Mouse (Mus musculus) heart, embryonic 14.5 days (tissue): ENCODE results near the gene Nol4l. TPM values are rescaled to one million over a fixed set of nuclear protein-coding genes. Genes with fewer than 3 reads are reported as not detected.

Experiments
- ATAC-seq: fragments of 200-750 bp; cut with Nextera tagmentation; 2 replicates; pipeline ENCODE4 v1.8.0; 2017; ENCODE audit warnings: low read depth, moderate TSS enrichment; ENCODE audit not compliant: insufficient number of reproducible peaks, insufficient read depth, low FRiP score
- H3K27ac ChIP-seq, 2 experiments: fragments of 200-500 bp in 1 of 2; fragments of 300-500 bp in 1 of 2; sonication (generic) in 1 of 2; replicated peaks in 1 of 2; 2 replicates each; pipeline ENCODE4 v1.5.1; 2012 to 2014; ENCODE audit warnings: low read depth in 2 of 2, low read length in 2 of 2, control low read depth in 1 of 2, mild to moderate bottlenecking in 1 of 2, mixed read lengths in 1 of 2; ENCODE audit not compliant: control insufficient read depth in 1 of 2, insufficient read depth in 1 of 2
- H3K27me3 ChIP-seq: fragments of 300-500 bp; sonication (generic); 2 replicates; pipeline ENCODE4 v1.6.1; 2014; ENCODE audit warnings: mild to moderate bottlenecking, low read length, control low read depth; ENCODE audit not compliant: control insufficient read depth, insufficient read depth
- H3K36me3 ChIP-seq: fragments of 300-500 bp; sonication (generic); 2 replicates; pipeline ENCODE4 v1.6.1; 2014; ENCODE audit warnings: mild to moderate bottlenecking, control low read depth, low read length, mixed read lengths; ENCODE audit not compliant: control insufficient read depth, insufficient read depth
- H3K4me1 ChIP-seq, 2 experiments: fragments of 200-500 bp in 1 of 2; fragments of 300-500 bp in 1 of 2; sonication (generic) in 1 of 2; 2 replicates each; pipeline ENCODE4 v1.6.1; 2012 to 2014; ENCODE audit warnings: low read length in 2 of 2, control low read depth in 1 of 2, mixed read lengths in 1 of 2; ENCODE audit not compliant: control insufficient read depth in 2 of 2, insufficient read depth in 2 of 2
- H3K4me2 ChIP-seq: fragments of 300-500 bp; sonication (generic); 2 replicates; pipeline ENCODE4 v1.6.1; 2014; ENCODE audit warnings: mild to moderate bottlenecking, low read length
- H3K4me3 ChIP-seq, 2 experiments: fragments of 200-500 bp in 1 of 2; fragments of 300-500 bp in 1 of 2; sonication (generic) in 1 of 2; 2 replicates each; pipeline ENCODE4 v1.5.1; 2012 to 2014; ENCODE audit warnings: low read length in 2 of 2, mild to moderate bottlenecking in 2 of 2, control low read depth in 1 of 2, low read depth in 1 of 2, moderate library complexity in 1 of 2; ENCODE audit not compliant: control insufficient read depth in 1 of 2, insufficient read depth in 1 of 2
- H3K9ac ChIP-seq: fragments of 300-500 bp; sonication (generic); 2 replicates; pipeline ENCODE4 v1.6.1; 2014; ENCODE audit warnings: mild to moderate bottlenecking, low read length
- H3K9me3 ChIP-seq: fragments of 300-500 bp; sonication (generic); 2 replicates; pipeline ENCODE4 v1.6.1; 2016; ENCODE audit warnings: low read length, control low read depth; ENCODE audit not compliant: control insufficient read depth
- WGBS: fragments of 180-500 bp; shearing (Covaris S2); extraction: QIAGEN DNeasy Blood & Tissue Kit; methylation state at CpG from one replicate; pipeline ENCODE4 v1.1.7; 2014; 5-methylcytosine and 5-hydroxymethylcytosine counted together
- polyA plus RNA-seq: library from polyadenylated mRNA; unstranded; fragments of >200 nt; fragmentation: Nextera tagmentation; extraction: Ambion mirVana; gene quantifications from 2 replicates; pipeline ENCODE4 v1.2.1, GENCODE M21; 2014

The Nol4l gene
- polyA plus RNA-seq, 1 experiment from 2014 or later = 12.6 TPM

- Histone ChIP-seq H3K27ac (no peak overlapping the region), H3K36me3 (peaks cover 4% of the 10 kb centered on the region; the same call in 1 of the 2 replicates), H3K27me3 (no peaks in the 10 kb centered on the region), H3K4me1 (peaks cover 12 to 13% of the 10 kb centered on the region in 2 experiments), H3K9me3 (peaks cover 4% of the 10 kb centered on the region; the same call in 1 of the 2 replicates), H3K4me2 (no peak overlapping the region), H3K9ac (no peak overlapping the region), H3K4me3 (no peak overlapping the region)
- ATAC-seq = no peak
- 63% methylated on average over 1 of the region's 1 CpGs for WGBS
Observed at GRCm38 (mm10) chr2:153467372-153467771, 62.4 kb downstream of the Nol4l start.

- Histone ChIP-seq H3K27me3 (no peaks in the 10 kb centered on the region), H3K9me3 (peaks cover 4% of the 10 kb centered on the region; the same call in 1 of the 2 replicates), H3K9ac (no peak overlapping the region), H3K4me3 (no peak overlapping the region), H3K4me2 (no peak overlapping the region), H3K36me3 (peaks cover 4% of the 10 kb centered on the region; the same call in 1 of the 2 replicates), H3K4me1 (peaks cover 13% of the 10 kb centered on the region in 2 experiments; a peak in 3 of 4 replicates), H3K27ac (no peak overlapping the region)
- no peak for ATAC-seq
- whole genome bisulfite sequencing = 81% methylated on average over 3 of the region's 3 CpGs
Observed at GRCm38 (mm10) chr2:153463257-153463656, 66.5 kb downstream of the Nol4l start.

- H3K27me3 ChIP-seq = no peaks in the 10 kb centered on the region
- no peak overlapping the region for H3K4me2 ChIP-seq
- H3K4me3 ChIP-seq = no peak overlapping the region
- H3K9ac ChIP-seq = peak overlapping the region; percentile 6; the same call in 1 of the 2 replicates
- WGBS = 48% methylated on average over 3 of the region's 3 CpGs
- H3K9me3 ChIP-seq = no peaks in the 10 kb centered on the region
- no peaks in the 10 kb centered on the region; the same call in 1 of the 2 replicates for H3K36me3 ChIP-seq
- peak overlapping the region; percentile 68 to 83 for H3K27ac ChIP-seq
- ATAC-seq = 0 out of 2 replicates have a peak, but pooled peaks have one; percentile 26
- peaks cover 37 to 45% of the 10 kb centered on the region in 2 experiments for H3K4me1 ChIP-seq
Observed at GRCm38 (mm10) chr2:153458022-153458441, 71.7 kb downstream of the Nol4l start.

GRCm38 (mm10) chr2:153457467-153457866 lies 72.3 kb downstream of the Nol4l start:
- no peak overlapping the region for H3K4me3 ChIP-seq
- no peak for ATAC-seq
- H3K4me2 ChIP-seq = no peak overlapping the region
- no peaks in the 10 kb centered on the region for H3K9me3 ChIP-seq
- peaks cover 37 to 45% of the 10 kb centered on the region in 2 experiments for H3K4me1 ChIP-seq
- no peaks in the 10 kb centered on the region for H3K36me3 ChIP-seq
- WGBS = 28% methylated on average over 4 of the region's 4 CpGs
- H3K27me3 ChIP-seq = no peaks in the 10 kb centered on the region
- H3K27ac ChIP-seq = peak overlapping the region; percentile 68 to 83; a peak in 3 of 4 replicates
- no peak overlapping the region for H3K9ac ChIP-seq

GRCm38 (mm10) chr2:153454841-153455506 lies 74.8 kb downstream of the Nol4l start:
- no peak overlapping the region for H3K4me2 ChIP-seq
- H3K27ac ChIP-seq = no peak overlapping the region; a peak in 1 of 4 replicates
- H3K4me3 ChIP-seq = no peak overlapping the region
- H3K27me3 ChIP-seq = no peaks in the 10 kb centered on the region
- 24% methylated on average over 9 of the region's 9 CpGs for WGBS
- H3K36me3 ChIP-seq = no peaks in the 10 kb centered on the region
- ATAC-seq = no peak
- no peak overlapping the region for H3K9ac ChIP-seq
- H3K9me3 ChIP-seq = no peaks in the 10 kb centered on the region
- H3K4me1 ChIP-seq = peaks cover 34 to 42% of the 10 kb centered on the region in 2 experiments

GRCm38 (mm10) chr2:153453961-153454759 lies 75.6 kb downstream of the Nol4l start:
- Histone ChIP-seq H3K9ac (no peak overlapping the region), H3K27me3 (no peaks in the 10 kb centered on the region), H3K27ac (no peak overlapping the region; a peak in 1 of 4 replicates), H3K9me3 (no peaks in the 10 kb centered on the region), H3K4me3 (no peak overlapping the region), H3K4me2 (no peak overlapping the region), H3K36me3 (no peaks in the 10 kb centered on the region), H3K4me1 (peaks cover 32 to 41% of the 10 kb centered on the region in 2 experiments)
- 41% methylated on average over 12 of the region's 12 CpGs for WGBS
- ATAC-seq = peak; percentile 42; the same call in 1 of the 2 replicates

GRCm38 (mm10) chr2:153448519-153448918 lies 81.3 kb downstream of the Nol4l start:
- Histone ChIP-seq H3K27me3 (no peaks in the 10 kb centered on the region), H3K4me1 (peaks cover 0 to 14% of the 10 kb centered on the region in 2 experiments; a peak in 2 of 4 replicates), H3K4me2 (no peak overlapping the region), H3K9me3 (no peaks in the 10 kb centered on the region), H3K4me3 (no peak overlapping the region), H3K9ac (no peak overlapping the region), H3K27ac (no peak overlapping the region), H3K36me3 (no peaks in the 10 kb centered on the region)
- ATAC-seq = no peak
- WGBS = 86% methylated on average over 6 of the region's 6 CpGs
